Mouse (Mus musculus) thymus, adult 2 months (tissue): ENCODE results near the gene Asap3.

Source experiments
- CTCF ChIP-seq: fragments of 200-500 bp; IDR thresholded peaks from 2 replicates; pipeline ENCODE4 v1.5.1; 2012; ENCODE audit warnings: mild to moderate bottlenecking, control low read depth, low read length, moderate library complexity, borderline replicate concordance; ENCODE audit not compliant: control insufficient read depth, poor library complexity, insufficient read depth; ENCODE audit errors: extremely low read depth
- POLR2A ChIP-seq: fragments of 200-500 bp; IDR thresholded peaks from 2 replicates; pipeline ENCODE4 v1.6.1; 2012; ENCODE audit warnings: mild to moderate bottlenecking, low read length, control low read depth, moderate library complexity; ENCODE audit not compliant: control insufficient read depth, poor library complexity, insufficient read depth; ENCODE audit errors: extremely low read depth

GRCm38 (mm10) chr4:136245681-136246080, 39.5 kb downstream of the Asap3 start:
- TF ChIP-seq POLR2A: no peak
- no peak for TF ChIP-seq CTCF
